Mouse (Mus musculus): ENCODE data around the gene Gfra1.

- no peak for TF ChIP-seq ZNF384 (IDR thresholded peaks at IDR 0.05; ENCODE audit: low read depth, low read length)
- TF ChIP-seq CHD2 (IDR thresholded peaks at IDR 0.05; ENCODE audit: low read depth, low read length), result no peak
- TF ChIP-seq ZC3H11A (IDR thresholded peaks at IDR 0.05; ENCODE audit: borderline replicate concordance, low read depth, low read length), result no peak
- no peak for TF ChIP-seq HCFC1 (IDR thresholded peaks at IDR 0.05; ENCODE audit: borderline replicate concordance, insufficient read depth, low read length)
- no peak for TF ChIP-seq MAFK (IDR thresholded peaks at IDR 0.05; ENCODE audit: insufficient read depth, low read depth, low read length)
Observed at GRCm38 (mm10) chr19:58460361-58461022, 4.8 kb upstream of the Gfra1 start.
